Mouse (Mus musculus) left cerebral cortex, postnatal 25 days (tissue): ENCODE measurements around the gene Rbm15. TPM values are rescaled to one million over a fixed set of nuclear protein-coding genes. Genes with fewer than 3 reads are reported as not detected.
"Not testable (repeated sequence)": the region's sequence is repeated elsewhere in the genome, so short reads cannot be mapped to it uniquely, and the experiment has no call there.

Experiments
- DNase-seq, 2 experiments: peaks; one replicate each; pipeline ENCODE4 v3.0.0; 2022; ENCODE audit warnings: low spot score in 2 of 2, mixed read lengths in 1 of 2
- intact Hi-C: fragments of 180-260 bp; cut with DNase I; formaldehyde crosslinking; loops from one replicate; pipeline ENCODE4 v1.15.1; 2025
- total RNA-seq, 2 experiments: library from RNA; stranded (reverse); gene quantifications; 2 replicates each; pipeline ENCODE4 v1.2.3; 2021

Gene Rbm15
- total RNA-seq, 2 experiments from 2014 or later: 24.2 to 28.2 TPM

DNA sequence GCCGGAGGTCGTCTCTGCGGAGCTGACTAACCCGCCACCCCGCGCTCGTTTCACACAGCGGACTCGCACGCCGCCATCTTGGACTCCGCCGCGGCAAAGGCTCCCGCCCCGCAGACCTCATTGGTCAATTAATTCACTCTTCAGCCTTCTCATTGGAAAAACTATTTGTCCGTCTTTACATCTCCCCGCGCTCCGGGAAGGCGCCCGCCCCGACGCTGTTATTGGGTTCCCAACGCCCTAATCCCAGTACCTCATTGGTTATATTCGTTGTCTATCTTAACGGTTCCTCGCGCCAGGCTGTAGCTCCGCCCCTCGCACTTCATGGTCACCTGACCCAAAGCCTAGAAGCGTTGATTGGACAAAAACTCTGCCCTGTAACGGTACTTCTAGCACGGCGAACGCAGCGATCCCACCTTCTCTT is 503 bp downstream of the Rbm15 start:
- intact Hi-C loops: loop anchor here (2.0 kb wide), 1 partner anchor 54 kb away; the partner anchor contains the start of gene Lamtor5
- peak; percentile 96 to 100 for DNase-seq

GRCm38 (mm10) chr3:107332127-107332959 is 1.1 kb downstream of the Rbm15 start:
- intact Hi-C loops: loop anchor here (2.0 kb wide), 1 partner anchor 54 kb away; the partner anchor contains the start of gene Lamtor5
- DNase-seq: peak; percentile 56 to 70

DNA sequence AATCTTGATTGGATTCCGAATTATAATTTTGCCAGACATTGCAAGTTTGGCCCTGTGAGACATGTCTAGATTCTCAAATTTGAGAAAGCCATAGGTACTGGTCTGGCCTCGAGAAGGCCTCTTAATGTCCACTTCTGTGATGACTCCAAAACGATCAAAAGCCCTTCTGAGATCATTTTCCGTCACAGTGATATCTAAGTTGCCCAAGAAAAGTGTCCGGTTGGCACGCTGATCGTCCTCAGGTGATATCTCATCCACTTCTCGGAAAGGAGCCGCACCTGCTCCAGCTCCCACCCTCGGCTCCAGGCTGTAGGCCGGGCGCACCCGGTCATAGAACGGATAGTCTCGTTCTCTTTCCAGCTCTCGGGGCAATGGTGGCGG is 1.7 kb downstream of the Rbm15 start:
- DNase-seq: no peak
- intact Hi-C loops: loop anchor here (2.0 kb wide), 1 partner anchor 53 kb away; the partner anchor contains the start of gene Lamtor5

GRCm38 (mm10) chr3:107330503-107331424 is 2.7 kb downstream of the Rbm15 start:
- intact Hi-C loops: no loop called here
- DNase-seq: no peak

DNA sequence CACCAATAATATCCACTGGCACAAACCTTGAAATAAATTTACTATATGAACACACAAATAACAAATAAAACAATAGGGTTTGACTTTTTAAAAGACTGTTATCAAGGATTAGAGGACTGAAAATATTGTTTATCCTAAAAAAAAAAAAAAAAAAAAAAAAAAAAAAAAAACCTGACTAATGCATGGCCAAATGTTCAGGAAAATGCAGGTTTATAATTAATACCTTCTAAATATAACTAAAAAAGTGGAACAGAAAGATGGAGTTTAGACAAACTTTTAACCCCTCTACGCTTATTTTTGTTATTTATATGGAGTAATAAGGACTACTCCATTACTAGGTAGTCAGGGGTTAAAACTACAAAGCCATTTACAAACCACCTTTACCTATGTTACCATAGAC is 7.0 kb downstream of the Rbm15 start:
- DNase-seq: no peak
- intact Hi-C loops: no loop called here

DNA sequence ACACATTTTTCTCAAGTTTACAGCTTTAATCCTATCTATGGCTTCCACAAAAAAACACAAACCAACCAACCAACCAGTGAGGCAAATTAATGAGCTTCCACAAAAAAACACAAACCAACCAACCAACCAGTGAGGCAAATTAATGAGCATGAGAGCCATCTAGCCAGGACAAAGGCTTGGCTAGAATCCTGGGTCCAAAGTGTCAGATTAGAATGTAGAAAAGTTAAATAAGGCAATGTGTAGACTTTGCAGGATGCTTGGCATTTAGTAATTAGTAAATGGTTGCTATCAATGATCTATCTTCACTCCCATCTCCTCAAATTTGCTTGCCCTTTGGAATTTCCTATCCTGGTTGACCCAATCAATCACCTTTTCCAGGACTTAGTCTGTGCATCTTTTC is 11.7 kb downstream of the Rbm15 start:
- no peak for DNase-seq
- intact Hi-C loops: no loop called here

- intact Hi-C loops: no loop called here
- DNase-seq: no peak
These were observed 12.3 kb downstream of the Rbm15 start for GRCm38 (mm10) chr3:107321141-107321540.

DNA sequence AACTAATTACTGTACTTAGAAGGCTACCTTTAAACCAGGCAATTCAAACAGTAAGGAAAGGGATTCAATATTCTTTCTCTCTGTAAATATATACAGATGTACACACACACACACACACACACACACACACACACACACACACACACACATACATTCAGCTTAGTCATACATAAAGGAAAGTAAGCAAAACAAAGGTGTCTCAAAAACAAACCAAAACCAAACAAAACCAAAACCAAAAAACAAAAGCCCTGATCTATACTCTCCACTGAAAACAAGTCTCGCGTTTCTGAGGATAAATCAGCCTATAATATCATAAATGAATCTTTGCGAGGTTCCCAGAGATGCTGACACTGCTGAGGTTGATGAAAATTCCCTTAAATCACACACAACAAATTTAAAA is 16.1 kb downstream of the Rbm15 start:
- intact Hi-C loops: no loop called here
- DNase-seq: no peak

DNA sequence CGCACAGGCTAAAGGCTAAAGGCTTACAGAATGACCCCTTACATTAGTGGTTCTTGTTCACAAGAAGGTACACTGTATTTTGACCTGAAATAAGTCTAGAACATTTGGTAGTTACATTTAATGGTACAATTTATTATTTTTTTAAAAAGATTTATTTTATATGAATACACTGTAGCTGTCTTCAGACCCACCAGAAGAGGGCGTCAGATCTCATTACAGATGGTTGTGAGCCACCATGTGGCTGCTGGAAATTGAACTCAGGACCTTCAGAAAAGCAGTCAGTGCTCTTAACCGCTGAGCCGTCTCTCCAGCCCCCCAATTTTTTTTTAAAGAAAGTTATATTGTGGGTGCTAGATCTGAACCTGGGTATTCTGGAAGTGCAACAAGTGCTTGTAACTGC is 36.6 kb downstream of the Rbm15 start:
- DNase-seq, intact Hi-C loops: not testable (repeated sequence)

DNA sequence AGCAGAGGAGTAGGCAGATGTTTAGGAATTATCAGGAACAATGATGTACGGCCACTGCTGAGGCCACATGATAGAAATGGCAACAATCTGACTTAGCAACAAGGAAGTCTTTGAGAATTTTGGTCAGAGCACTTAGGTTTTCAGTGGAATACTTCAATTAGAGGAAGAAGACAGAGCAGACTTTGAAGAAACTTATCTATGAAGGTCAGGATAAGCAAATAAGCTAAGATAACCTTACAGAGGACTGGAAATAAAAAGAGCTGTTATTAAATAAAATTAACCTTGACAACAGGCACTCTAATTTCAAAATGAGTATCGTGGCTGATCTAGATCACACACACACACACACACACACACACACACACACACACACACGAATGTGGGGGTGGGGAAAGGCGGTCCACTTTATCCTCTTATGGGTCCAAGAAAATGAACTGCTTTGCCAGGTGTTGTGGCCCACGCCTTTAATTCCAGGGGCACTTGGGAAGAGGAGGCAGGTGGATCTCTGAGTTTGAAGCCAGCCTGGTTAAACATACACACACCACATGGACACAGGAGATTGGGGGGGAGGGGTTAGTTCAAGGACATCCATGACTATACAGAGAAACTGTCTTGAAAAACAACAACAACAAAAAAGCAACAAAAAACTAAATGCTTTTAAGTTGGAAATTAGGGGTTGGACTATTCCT is 37.7 kb downstream of the Rbm15 start:
- intact Hi-C loops: no loop called here
- no peak for DNase-seq

GRCm38 (mm10) chr3:107290764-107291381 is 42.6 kb downstream of the Rbm15 start, which contains the start of gene Slc16a4:
TSS of gene Slc16a4 (plus strand) at chr3:107291230.
- intact Hi-C loops: no loop called here
- DNase-seq: no peak

GRCm38 (mm10) chr3:107287346-107287745 is 46.1 kb downstream of the Rbm15 start:
- DNase-seq: no peak
- intact Hi-C loops: no loop called here

GRCm38 (mm10) chr3:107286123-107286522 is 47.4 kb downstream of the Rbm15 start:
- intact Hi-C loops: no loop called here
- no peak for DNase-seq

DNA sequence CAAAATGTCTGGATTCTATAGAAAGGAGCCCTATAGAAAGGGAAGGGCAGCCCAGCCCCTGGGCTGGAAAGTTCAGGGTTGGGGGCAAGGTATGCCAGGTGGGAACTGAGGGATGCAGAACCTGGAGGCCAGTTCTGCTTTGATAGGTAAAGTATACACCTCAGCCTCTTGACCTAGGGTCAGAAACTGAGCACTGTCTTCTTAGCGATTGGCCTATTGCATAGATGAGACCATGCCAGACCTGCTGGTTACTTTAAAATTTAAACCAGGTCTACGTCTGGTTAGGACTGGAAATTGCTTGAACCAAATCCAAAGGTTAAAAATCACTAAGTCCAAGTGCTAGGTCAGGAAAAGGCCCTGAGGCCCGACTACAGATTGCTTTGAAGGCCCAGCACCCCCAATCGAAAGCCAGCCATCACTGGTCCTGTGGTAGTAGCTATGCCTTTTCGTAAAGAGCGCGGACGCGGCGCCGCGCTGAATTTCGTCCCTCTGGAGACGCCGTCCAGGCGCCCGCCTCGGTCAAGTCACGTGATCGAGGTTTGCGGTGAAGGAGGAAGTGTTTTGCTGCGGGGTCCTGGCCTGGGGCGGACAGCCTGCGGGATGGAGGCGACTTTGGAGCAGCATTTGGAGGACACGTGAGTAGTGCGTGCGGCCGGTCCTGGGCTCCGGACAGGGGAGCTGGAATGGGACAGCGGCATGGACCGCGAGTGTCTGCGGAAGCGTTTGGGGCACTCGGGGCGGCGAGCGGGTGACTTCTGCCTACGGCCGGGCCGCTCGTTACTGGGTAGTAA is 54.8 kb downstream of the Rbm15 start, which contains the start of gene Lamtor5:
Gene Lamtor5 (plus strand): TSS at position 380 of the 791 bp plus-strand sequence.
- intact Hi-C loops: loop anchor here (2.0 to 10.0 kb wide), 3 partner anchors 54 to 374 kb away; partner anchors contain the start of gene Rbm15
- DNase-seq: peak; percentile 93 to 95

- DNase-seq: no peak
- intact Hi-C loops: loop anchor here (5.0 to 10.0 kb wide), 2 partner anchors 184 to 372 kb away; no protein-coding TSS in a partner anchor
These were observed 56.8 kb downstream of the Rbm15 start for GRCm38 (mm10) chr3:107276626-107277025.

DNA sequence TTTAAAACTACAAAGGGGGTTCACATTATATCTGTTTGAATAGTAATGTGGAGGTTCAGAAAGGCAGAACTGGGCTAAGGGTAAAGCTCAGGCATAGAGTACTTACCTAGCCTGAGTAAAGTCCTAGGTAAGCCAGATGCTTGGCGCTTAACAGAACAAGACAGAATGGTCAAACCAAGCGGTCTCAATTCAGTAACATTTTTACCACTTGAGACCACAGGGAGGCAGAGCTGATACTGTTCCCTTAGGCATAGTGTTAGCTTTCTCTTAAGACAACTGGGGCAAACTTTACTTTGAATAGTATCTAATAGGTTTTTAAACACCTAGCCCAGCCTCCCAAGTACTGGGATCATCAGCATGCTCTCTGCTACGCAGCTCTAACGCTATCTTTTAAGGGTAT is 57.5 kb downstream of the Rbm15 start:
- intact Hi-C loops: loop anchor here (2.0 to 10.0 kb wide), 4 partner anchors 69 to 371 kb away; no protein-coding TSS in a partner anchor
- no peak for DNase-seq
